Mouse (Mus musculus): ENCODE results near the gene Eif5.

Eif5 gene

DNA sequence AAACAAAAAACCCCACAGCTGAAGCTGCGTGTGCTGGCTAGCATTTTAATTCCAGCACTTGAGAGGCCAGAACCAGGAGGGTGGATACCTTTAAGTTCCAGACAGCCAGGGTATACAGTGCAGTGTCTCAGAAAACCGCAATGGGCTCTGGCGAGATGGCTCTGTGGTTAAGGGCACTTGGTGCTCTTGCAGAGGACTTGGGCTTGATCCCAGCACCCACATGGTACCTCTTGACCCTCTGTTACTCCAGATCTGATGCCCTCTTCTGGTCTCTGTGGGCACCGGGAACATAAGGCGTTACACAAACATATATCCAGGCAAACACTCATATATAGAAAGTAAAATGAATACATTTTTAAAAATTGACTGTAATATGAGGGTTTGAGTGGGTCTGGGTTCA is 27.5 kb downstream of the Eif5 start:
- DNase-seq (ENCODE audit: low spot score), result peak; percentile 49

DNA sequence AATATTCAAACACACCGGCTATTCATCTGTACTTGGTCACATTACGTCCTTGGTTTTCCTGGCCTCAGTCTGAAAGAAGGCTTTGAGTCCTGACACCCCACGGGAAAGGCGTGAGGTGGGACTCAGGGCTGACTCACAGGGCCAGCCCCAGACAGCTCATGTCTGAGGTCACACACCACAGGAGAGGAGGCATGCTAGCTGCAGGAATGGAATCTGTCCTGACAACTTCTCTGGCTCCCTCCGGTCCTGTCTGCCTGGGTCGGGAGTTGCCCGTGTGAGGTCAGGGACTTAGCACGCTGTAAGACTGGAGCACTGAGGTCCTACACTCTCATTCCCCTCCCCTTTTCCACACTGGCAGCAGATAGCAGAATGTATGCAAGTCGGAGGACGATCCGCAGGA is 31.0 kb downstream of the Eif5 start:
- no peak for DNase-seq (ENCODE audit: low spot score)

DNA sequence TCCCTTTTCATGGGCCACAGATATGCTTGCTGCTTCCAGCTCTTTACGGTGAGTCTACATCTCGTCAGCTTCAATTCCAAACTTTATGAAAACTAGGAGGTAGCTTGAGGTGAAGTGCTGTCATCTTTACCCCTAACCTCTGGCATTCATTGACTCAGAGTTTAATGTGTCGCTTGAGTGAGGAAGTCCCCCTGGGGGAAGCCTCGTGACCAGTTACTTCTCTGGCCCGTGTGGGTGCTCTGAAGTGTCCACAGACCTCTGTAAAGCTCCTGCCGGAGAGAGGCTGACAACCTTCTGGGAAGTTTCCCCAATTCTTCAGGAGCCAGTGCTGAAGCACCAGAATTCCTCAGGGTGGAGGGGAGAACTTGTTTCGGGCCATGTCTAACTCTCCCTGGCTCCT is 34.6 kb downstream of the Eif5 start:
- no peak for DNase-seq (ENCODE audit: low spot score)

DNA sequence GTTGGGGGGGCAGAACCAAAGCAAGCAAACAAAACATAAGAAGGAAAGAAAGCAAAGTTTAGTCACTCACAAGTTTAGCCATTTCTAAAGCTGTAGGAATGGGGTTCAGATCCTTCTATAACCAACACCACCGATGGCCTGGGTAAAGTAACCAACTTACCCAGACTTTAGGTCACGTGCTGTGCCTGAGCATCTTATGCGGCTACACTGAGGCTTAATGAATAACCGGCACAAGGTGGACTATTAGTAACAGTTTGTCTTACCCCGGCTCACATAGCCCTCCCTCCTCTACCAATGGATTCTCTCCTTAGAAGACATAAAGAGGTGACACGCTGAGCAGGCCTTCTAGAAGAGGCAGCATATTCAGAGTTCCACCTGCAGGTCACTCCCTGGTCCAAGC is 35.5 kb downstream of the Eif5 start:
- no peak for DNase-seq (ENCODE audit: low spot score)

DNA sequence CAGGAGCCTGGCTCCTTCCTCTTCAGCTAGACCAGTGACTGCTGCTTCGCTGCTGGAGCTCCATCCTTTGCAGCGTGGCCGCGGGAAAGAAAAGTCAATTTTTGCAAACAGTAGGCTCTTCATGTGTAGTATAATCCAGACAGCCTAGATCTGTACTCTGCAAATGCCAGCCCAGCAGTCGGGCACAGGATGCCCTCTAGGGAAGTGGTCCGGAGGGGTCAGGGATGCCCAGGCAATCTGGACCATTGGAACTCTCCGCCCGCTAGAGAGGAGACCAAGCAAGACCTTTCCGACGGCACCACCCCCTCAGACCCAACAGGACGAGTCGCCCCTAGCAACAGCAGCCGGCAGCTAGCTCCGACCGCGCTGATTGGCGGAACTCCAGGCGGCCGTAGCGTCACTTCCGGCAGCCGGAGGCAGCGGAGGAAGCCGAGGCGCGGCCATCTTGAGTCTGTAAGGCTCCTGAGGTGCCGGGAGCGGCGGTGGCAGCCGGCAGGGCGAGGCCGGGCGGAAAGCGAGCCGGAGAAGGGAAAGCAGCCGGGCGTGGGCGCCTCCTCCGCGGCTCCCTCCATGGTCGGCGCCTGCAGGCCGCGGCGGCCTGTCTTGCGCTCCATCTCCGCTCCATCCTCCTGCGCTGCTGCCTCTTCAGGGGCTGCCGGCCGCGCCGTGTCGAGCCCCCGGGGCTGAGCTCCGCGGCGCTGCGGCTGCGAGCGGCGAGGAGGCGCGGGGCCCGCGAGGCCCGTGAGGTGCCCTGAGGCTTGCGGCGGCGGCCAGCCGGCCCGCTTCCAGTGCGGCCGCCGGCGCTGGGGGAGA is 36.5 kb downstream of the Eif5 start, which contains the start of gene Mark3:
Mark3 (plus strand) TSS at position 450 of the 813 bp plus-strand sequence.
- DNase-seq (ENCODE audit: low spot score), result peak; percentile 98

DNA sequence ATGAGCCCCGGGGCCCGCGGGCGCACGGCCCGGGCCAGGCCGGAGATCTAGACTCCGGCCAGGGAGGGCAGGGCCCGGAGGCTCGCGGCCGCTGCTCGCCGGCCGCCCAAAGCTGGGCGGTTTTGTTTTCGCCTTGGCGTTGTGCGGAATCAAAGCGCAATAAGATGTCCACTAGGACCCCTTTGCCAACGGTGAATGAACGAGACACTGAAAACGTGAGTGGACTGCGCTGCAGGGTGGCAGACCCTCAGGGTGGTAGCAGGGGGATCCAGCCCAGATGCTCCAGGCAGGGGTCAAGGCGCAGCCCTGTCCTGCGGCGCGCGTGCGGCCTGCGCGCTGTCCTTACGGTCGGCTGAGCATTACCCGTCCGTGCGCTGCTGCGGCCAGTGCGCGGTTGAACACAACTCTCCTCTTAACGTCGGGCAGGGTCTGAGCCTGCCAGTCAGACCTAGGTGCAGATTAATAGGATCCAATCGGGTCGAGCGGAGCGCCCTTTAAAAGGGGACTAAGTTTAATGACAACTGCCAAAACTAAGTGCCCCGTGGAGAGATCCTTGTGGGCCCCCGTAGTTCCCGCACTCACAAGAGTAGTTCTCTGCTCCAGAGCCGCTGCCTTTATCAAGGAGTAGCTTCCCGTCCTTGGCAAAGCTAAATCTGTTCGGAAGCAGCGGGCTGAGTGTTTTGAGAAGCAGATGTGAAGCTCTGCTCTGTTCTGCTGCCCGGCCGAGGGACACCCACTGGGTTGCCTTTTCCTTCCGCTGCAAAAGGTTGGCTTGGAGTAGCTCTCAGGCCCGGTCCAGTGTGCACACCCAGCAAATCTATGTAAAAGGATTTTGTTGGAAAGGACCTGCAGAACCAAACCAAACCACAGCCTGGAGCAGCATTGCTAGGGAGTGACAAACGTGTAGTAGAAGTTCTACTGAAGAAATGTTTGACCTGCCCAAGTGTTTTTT is 37.3 kb downstream of the Eif5 start:
- DNase-seq (ENCODE audit: low spot score), result peak; percentile 18

DNA sequence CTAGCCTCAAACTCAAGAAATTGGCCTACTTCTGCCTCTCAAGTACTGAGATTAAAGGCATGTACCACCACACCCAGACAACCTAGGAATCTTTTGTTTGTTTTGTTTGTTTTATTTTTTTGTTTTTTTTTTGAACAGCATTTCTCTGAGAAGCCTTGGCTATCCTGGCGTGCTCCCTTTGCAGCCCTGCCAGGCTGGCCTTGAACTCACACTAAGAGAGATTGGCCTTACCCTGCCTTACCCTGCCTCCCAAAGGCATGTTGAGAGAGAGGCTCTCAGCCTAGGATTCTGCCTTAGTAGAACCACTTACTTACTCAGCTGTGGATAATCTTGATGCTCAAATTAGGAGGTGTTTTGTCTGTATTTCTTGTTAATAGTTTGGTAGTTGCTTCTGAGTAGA is 45.2 kb downstream of the Eif5 start:
- no peak for DNase-seq (ENCODE audit: low spot score)

DNA sequence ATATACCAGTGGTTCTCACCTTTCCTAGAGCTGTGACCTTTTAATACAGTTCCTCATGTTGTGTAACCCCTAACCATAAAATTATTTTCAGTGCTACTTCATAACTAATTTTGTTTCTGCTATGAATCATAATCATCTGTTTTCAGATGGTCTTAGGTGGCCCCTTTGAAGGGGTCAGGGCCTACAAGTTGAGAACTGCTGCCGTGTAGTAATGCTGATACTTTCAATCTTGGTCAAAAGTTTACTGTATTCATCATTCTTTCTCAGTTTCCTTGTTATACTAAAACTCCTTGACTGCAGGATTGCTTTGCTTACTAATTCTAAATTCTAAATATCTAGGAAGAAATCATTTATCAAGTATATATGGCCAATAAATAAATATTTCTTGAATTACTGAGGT is 46.6 kb downstream of the Eif5 start:
- no peak for DNase-seq (ENCODE audit: low spot score)

DNA sequence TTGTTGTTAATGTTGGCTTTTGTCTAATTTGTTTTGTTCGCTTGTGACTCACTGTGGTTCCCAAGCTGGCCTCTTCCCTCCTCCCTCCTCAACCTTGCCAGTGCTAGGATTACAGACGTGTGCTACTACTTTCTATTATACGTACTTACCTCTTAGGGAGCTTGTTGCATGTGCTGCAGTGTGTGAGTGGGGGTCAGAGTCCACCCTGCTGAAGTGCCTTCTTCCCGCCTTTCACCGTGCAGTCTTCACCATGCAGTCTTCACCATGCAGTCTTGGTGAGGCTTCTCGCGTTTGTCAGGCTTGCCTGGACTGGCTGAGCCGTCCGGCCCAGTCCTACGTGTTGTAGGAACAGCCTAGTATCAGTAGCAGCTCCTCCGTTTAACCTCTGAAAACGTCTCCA is 49.4 kb downstream of the Eif5 start:
- no peak for DNase-seq (ENCODE audit: low spot score)

DNA sequence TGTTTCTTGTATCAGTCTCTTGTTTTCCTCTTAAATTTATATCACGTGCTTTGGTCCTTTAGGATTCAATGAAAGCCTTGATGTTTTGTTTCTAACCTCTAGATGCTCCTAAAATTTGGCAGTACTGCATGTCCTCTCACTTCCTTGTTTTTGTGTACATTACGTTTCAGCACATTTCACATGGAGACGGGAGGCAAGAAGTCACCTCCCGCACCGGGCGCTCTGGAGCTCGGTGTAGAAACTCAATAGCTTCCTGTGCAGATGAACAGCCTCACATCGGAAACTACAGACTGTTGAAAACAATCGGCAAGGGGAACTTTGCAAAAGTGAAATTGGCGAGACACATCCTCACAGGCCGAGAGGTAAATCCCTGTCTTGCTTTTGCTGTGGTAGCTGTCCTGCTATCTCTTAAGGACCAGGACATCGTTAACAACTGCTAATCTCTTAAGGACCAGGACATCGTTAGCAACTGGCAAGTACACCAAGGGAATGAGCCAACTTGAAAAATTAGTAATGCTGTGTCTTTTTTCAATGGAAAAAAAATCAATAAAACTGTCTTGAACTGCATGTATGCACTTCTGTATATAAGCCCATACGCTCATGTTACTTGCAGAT is 54.7 kb downstream of the Eif5 start:
- DNase-seq (ENCODE audit: low spot score), result peak; percentile 68

DNA sequence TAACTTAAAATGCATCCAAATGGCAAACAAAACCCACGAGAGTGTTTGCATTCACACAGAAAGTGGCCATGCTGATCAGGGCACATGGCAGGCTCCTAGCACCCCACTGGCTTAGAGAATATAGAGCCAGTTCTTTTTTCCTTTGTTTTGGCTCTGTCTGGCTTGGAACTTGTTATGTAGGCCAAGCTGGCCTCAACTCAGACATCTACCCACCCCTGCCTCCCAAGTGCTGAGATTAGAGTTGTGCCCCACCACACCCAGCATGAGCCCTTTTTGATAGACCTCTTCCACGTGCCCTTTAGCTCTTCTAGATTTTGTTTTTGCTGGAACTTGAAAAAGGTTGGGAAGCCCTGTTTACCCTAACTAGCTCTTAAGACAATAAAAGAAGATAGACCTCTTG is 56.0 kb downstream of the Eif5 start:
- DNase-seq (ENCODE audit: low spot score), result no peak

All from lung, postnatal 25 days (tissue).